8 mouse cellular contexts compared by ENCODE assay signal in genomic region chr2:73218913-73219312, GRCm38 (mm10). TPM values are rescaled to one million over a fixed set of nuclear protein-coding genes. Genes with fewer than 3 reads are reported as not detected.
DNase-seq lines count a peak whose midpoint lies in the region; ATAC-seq and TF ChIP-seq lines count a peak whose summit lies in the region.

Gene Ola1 (minus strand): TSS chr2:73218924.

- no peak for ATAC-seq in embryonic facial prominence, embryonic 14.5 days (ENCODE audit: low read depth)
- no peak for ATAC-seq in heart, embryonic 16.5 days (replicated peaks; ENCODE audit: extremely low read depth, insufficient read depth, low FRiP score)
- no peak for ATAC-seq in neural tube, embryonic 13.5 days (ENCODE audit: low read depth)

- H3K9ac ChIP-seq in embryonic facial prominence, embryonic 14.5 days (ENCODE audit: low read depth, low read length), result no peak within 1 kb of the TSS
- no peak within 1 kb of the TSS for H3K9ac ChIP-seq in heart, embryonic 16.5 days (ENCODE audit: low read length)
- H3K9ac ChIP-seq in neural tube, embryonic 13.5 days, result no peak within 1 kb of the TSS

- H3K27ac ChIP-seq in layer of hippocampus, adult 2 months, result no peak within 1 kb of the TSS
- no peak within 1 kb of the TSS for H3K27ac ChIP-seq in embryonic facial prominence, embryonic 14.5 days (replicated peaks; ENCODE audit: low read depth, low read length)
- H3K27ac ChIP-seq in heart, embryonic 16.5 days (ENCODE audit: low read length), result no peak within 1 kb of the TSS
- H3K27ac ChIP-seq in neural tube, embryonic 13.5 days (replicated peaks), result no peak within 1 kb of the TSS

- no peak for DNase-seq in layer of hippocampus, adult 2 months (ENCODE audit: low spot score in 2 of 2)
- no peak for DNase-seq in layer of hippocampus, adult 9-11 months
- no peak for DNase-seq in embryonic facial prominence, embryonic 14.5 days (ENCODE audit: low spot score)
- no peak for DNase-seq in left cerebral cortex, postnatal 36 days (ENCODE audit: low spot score in 2 of 2)
- DNase-seq in thymus, postnatal 36 days, result no peak
- DNase-seq in ovary, postnatal 36 days (ENCODE audit: low spot score), result no peak

- no peak within 1 kb of the TSS for H3K4me2 ChIP-seq in embryonic facial prominence, embryonic 14.5 days (ENCODE audit: low read depth, low read length)
- H3K4me2 ChIP-seq in heart, embryonic 16.5 days (ENCODE audit: low read depth, low read length), result no peak within 1 kb of the TSS
- H3K4me2 ChIP-seq in neural tube, embryonic 13.5 days, result no peak within 1 kb of the TSS

- no peak within 1 kb of the TSS for H3K4me3 ChIP-seq in layer of hippocampus, adult 2 months
- no peak within 1 kb of the TSS for H3K4me3 ChIP-seq in embryonic facial prominence, embryonic 14.5 days (ENCODE audit: low read depth, low read length)
- H3K4me3 ChIP-seq in heart, embryonic 16.5 days (ENCODE audit: low read length), result no peak within 1 kb of the TSS
- H3K4me3 ChIP-seq in neural tube, embryonic 13.5 days, result no peak within 1 kb of the TSS

- no peak for TF ChIP-seq CTCF in layer of hippocampus, adult 2 months (conservative IDR thresholded peaks at IDR 0.05)

- WGBS in embryonic facial prominence, embryonic 14.5 days, result 87% methylated on average over 5 of the region's 5 CpGs
- WGBS in heart, embryonic 16.5 days, result 84% methylated on average over 5 of the region's 5 CpGs
- 87% methylated on average over 5 of the region's 5 CpGs for WGBS in neural tube, embryonic 13.5 days

- no peaks in the 10 kb centered on the region for H3K27me3 ChIP-seq in embryonic facial prominence, embryonic 14.5 days (replicated peaks; ENCODE audit: control insufficient read depth, insufficient read depth, low read length)
- H3K27me3 ChIP-seq in heart, embryonic 16.5 days (ENCODE audit: control insufficient read depth, insufficient read depth, low read length), result no peaks in the 10 kb centered on the region
- H3K27me3 ChIP-seq in neural tube, embryonic 13.5 days, result no peaks in the 10 kb centered on the region; the same call in 1 of the 2 replicates

- no peaks in the 10 kb centered on the region for H3K36me3 ChIP-seq in embryonic facial prominence, embryonic 14.5 days (ENCODE audit: control insufficient read depth, insufficient read depth, low read length)
- H3K36me3 ChIP-seq in heart, embryonic 16.5 days (ENCODE audit: control insufficient read depth, insufficient read depth), result no peaks in the 10 kb centered on the region
- no peaks in the 10 kb centered on the region for H3K36me3 ChIP-seq in neural tube, embryonic 13.5 days

- no peaks in the 10 kb centered on the region for H3K4me1 ChIP-seq in embryonic facial prominence, embryonic 14.5 days (ENCODE audit: control insufficient read depth, insufficient read depth, low read length)
- no peaks in the 10 kb centered on the region for H3K4me1 ChIP-seq in heart, embryonic 16.5 days (ENCODE audit: control insufficient read depth, insufficient read depth, low read length)
- H3K4me1 ChIP-seq in neural tube, embryonic 13.5 days (replicated peaks), result peaks cover 4% of the 10 kb centered on the region; the same call in 1 of the 2 replicates

- no peaks in the 10 kb centered on the region for H3K9me3 ChIP-seq in embryonic facial prominence, embryonic 14.5 days (ENCODE audit: control insufficient read depth, low read length)
- H3K9me3 ChIP-seq in heart, embryonic 16.5 days (replicated peaks; ENCODE audit: control insufficient read depth, low read length), result no peaks in the 10 kb centered on the region
- H3K9me3 ChIP-seq in neural tube, embryonic 13.5 days, result peaks cover 6% of the 10 kb centered on the region; the same call in 1 of the 2 replicates

- intact Hi-C loops in left cerebral cortex, postnatal 36 days (cut with DNase I), result no loop called here

RNA-seq across cellular contexts. Expression of gene Ola1, which starts in this region (rescaled TPM):
- total RNA-seq in layer of hippocampus, adult 2 months (2021), result 100 to 1,000 TPM; 119 to 123 TPM
- polyA plus RNA-seq in embryonic facial prominence, embryonic 14.5 days (2014; fragmentation: Nextera tagmentation; extraction: Ambion mirVana), result 90.7 and 98.7 TPM in 2 replicates
- 59.8 and 65.5 TPM in 2 replicates for polyA plus RNA-seq in heart, embryonic 16.5 days (2015; fragmentation: Nextera tagmentation; extraction: Ambion mirVana)
- 100 to 1,000 TPM; 101 to 103 TPM for total RNA-seq in left cerebral cortex, postnatal 36 days (2021)
- polyA plus RNA-seq in neural tube, embryonic 13.5 days (2015; fragmentation: Nextera tagmentation; extraction: Ambion mirVana), result 102 and 110 TPM in 2 replicates
